Mouse (Mus musculus) lung, postnatal 0 days (tissue): ENCODE results near the gene Abcb9. TPM values are rescaled to one million over a fixed set of nuclear protein-coding genes. Genes with fewer than 3 reads are reported as not detected.
A peak's percentile ranks its signal among the peaks of the same experiment; 100 is the strongest.

Experiments
- ATAC-seq: fragments of 200-750 bp; cut with Nextera tagmentation; 2 replicates; pipeline ENCODE4 v1.8.0; 2017; ENCODE audit warnings: moderate library complexity
- DNase-seq: peaks from one replicate; pipeline ENCODE4 v3.0.0-alpha.2; 2016; ENCODE audit warnings: low spot score
- H3K27ac ChIP-seq: fragments of 300-500 bp; sonication (generic); 2 replicates; pipeline ENCODE4 v1.5.1; 2014; ENCODE audit warnings: antibody characterized with exemption, mild to moderate bottlenecking, low read length, mixed read lengths
- H3K27me3 ChIP-seq: fragments of 300-500 bp; sonication (generic); replicated peaks from 2 replicates; pipeline ENCODE4 v1.6.1; 2014; ENCODE audit warnings: low read length, mixed read lengths; ENCODE audit not compliant: insufficient read depth
- H3K36me3 ChIP-seq: fragments of 300-500 bp; sonication (generic); 2 replicates; pipeline ENCODE4 v1.6.1; 2014; ENCODE audit warnings: low read length, mixed read lengths; ENCODE audit not compliant: insufficient read depth
- H3K4me1 ChIP-seq: fragments of 300-500 bp; sonication (generic); 2 replicates; pipeline ENCODE4 v1.6.1; 2014; ENCODE audit warnings: antibody characterized with exemption, low read depth, low read length, mixed read lengths; ENCODE audit not compliant: insufficient read depth
- H3K4me2 ChIP-seq: fragments of 300-500 bp; sonication (generic); replicated peaks from 2 replicates; pipeline ENCODE4 v1.6.1; 2014; ENCODE audit warnings: low read depth, mild to moderate bottlenecking, low read length, moderate library complexity, mixed read lengths
- H3K4me3 ChIP-seq: fragments of 300-500 bp; sonication (generic); 2 replicates; pipeline ENCODE4 v1.5.1; 2014; ENCODE audit warnings: low read depth, low read length
- H3K9ac ChIP-seq: fragments of 300-500 bp; sonication (generic); replicated peaks from 2 replicates; pipeline ENCODE4 v1.6.1; 2014; ENCODE audit warnings: low read depth, mild to moderate bottlenecking
- H3K9me3 ChIP-seq: fragments of 300-500 bp; sonication (generic); 2 replicates; pipeline ENCODE4 v1.6.1; 2016; ENCODE audit warnings: low read length, mixed read lengths
- CTCF ChIP-seq: IDR thresholded peaks from 2 replicates; pipeline ENCODE4 v1.5.1; 2016; ENCODE audit warnings: antibody characterized with exemption, mild to moderate bottlenecking
- EP300 ChIP-seq: IDR thresholded peaks from 2 replicates; pipeline ENCODE4 v1.6.1; 2016; ENCODE audit warnings: antibody characterized with exemption, mild to moderate bottlenecking, control low read depth
- WGBS: fragments of 180-500 bp; shearing (Covaris S2); extraction: QIAGEN DNeasy Blood & Tissue Kit; methylation state at CpG from one replicate; pipeline ENCODE4 v1.1.7; 2014; 5-methylcytosine and 5-hydroxymethylcytosine counted together
- polyA plus RNA-seq: library from polyadenylated mRNA; unstranded; fragments of >200 nt; fragmentation: Nextera tagmentation; extraction: Ambion mirVana; gene quantifications from 2 replicates; pipeline ENCODE4 v1.2.1, GENCODE M21; 2015

The Abcb9 gene
- polyA plus RNA-seq, 1 experiment from 2014 or later, result 2.6 TPM

DNA sequence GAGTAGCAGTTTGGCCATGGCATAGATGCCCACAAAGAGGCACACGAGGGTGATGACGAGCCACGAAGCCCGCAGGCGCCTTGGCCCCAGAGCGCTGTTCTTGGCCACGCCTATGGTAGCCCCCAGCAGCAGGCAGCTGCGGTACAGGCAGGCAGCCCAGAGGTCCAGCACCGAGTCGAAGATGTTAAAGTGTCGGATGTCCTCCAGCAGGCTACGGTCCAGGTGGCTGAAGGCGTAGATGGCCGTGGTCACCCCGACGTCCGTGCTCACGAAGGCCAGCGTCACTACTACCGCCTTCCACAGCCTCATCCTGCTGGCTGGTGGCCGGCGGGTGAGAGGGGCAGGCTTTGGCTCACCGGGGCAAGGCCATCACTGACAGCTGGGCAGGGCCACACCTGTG, 5.7 kb downstream of the Abcb9 start:
- H3K9me3 ChIP-seq, result no peaks in the 10 kb centered on the region
- TF ChIP-seq CTCF, result no peak
- no peak for TF ChIP-seq EP300
- no peak overlapping the region for H3K27ac ChIP-seq
- no peak for DNase-seq
- no peaks in the 10 kb centered on the region for H3K36me3 ChIP-seq
- no peak overlapping the region for H3K4me3 ChIP-seq
- no peaks in the 10 kb centered on the region for H3K27me3 ChIP-seq
- no peak overlapping the region for H3K4me2 ChIP-seq
- ATAC-seq, result no peak
- whole genome bisulfite sequencing, result 79% methylated on average over 23 of the region's 23 CpGs
- no peak overlapping the region for H3K9ac ChIP-seq
- 0 out of 2 replicates have a peak, but pooled peaks cover 3% of the 10 kb centered on the region for H3K4me1 ChIP-seq

DNA sequence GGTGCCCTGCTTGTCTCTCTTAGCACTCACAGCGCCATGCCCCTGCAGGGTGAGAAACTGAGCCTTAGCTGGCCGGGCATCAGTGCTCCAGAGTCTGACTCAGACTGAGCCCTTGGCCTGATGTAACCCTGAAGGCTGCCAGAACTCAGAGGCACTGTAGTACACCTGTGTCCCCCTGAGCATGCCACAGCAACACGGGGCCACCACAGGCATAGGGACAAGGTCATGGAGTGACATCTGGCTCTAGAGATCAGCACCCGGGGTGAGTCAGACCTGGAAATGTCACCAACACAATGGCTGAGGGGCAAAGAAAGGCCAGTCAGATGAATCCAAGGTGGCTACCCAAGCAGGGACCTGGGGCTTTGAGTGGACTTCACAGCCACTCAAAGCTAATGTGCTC, 8.7 kb downstream of the Abcb9 start:
- Histone ChIP-seq H3K9me3 (no peaks in the 10 kb centered on the region), H3K4me2 (no peak overlapping the region), H3K27me3 (no peaks in the 10 kb centered on the region), H3K27ac (no peak overlapping the region), H3K4me3 (no peak overlapping the region), H3K36me3 (no peaks in the 10 kb centered on the region), H3K9ac (no peak overlapping the region), H3K4me1 (no peaks in the 10 kb centered on the region)
- TF ChIP-seq EP300, result no peak
- TF ChIP-seq CTCF, result no peak
- DNase-seq, result no peak
- ATAC-seq, result no peak
- WGBS, result 75% methylated on average over 4 of the region's 4 CpGs

DNA sequence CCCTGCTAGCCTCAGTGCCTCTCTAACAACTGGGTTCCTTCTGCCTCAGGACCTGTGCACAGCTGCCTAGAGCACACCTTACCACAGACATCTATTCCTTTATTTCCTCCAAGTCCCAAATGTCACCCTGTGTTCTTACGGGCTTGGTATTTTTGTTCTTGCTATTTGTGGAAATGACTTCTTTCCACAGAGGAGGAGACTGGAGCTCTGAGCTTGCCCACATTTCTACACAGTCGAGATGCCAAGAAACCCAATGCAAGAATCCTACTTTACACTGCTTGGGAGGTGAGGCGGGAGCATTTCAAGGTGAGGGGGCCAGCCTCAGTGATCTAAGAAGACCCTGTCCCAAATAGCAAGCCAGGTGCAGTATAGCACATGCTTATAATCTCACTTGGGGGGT, 10.1 kb downstream of the Abcb9 start:
- no peak for DNase-seq
- Histone ChIP-seq H3K4me3 (no peak overlapping the region), H3K27ac (no peak overlapping the region), H3K4me1 (no peaks in the 10 kb centered on the region), H3K4me2 (no peak overlapping the region), H3K9me3 (no peaks in the 10 kb centered on the region), H3K36me3 (no peaks in the 10 kb centered on the region), H3K27me3 (no peaks in the 10 kb centered on the region), H3K9ac (no peak overlapping the region)
- no peak for ATAC-seq
- TF ChIP-seq EP300, result no peak
- TF ChIP-seq CTCF, result no peak
- WGBS, result 69% methylated on average over 3 of the region's 3 CpGs

DNA sequence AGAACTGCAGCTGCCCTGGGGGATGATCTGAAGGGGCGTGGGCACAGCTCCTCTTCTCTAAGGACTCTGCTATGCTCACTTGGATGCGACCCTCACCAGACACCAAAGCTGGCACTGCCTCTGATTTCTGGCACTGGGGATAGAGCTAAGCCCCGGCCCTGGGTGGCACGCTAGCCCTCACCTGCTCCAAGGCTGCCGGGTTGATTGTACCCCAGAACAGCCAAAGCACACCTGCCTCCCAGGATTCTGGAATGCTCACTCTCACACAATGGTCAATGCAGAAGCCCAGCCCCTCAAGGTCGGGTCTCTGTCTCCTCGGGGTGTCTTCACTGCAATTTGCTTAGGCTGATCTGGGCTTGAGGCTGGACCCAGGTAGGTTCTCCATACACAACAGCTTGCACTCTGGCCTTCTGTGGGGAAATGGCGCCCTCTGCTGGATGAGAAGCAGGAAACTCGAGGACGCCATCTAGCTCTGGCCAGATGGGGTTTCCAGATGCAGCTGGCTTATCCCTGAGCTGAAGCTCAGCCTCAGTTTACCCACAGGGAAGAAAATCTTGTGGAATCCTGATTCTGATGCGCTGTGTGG, 10.9 kb downstream of the Abcb9 start:
- Histone ChIP-seq H3K4me2 (no peak overlapping the region), H3K27me3 (no peaks in the 10 kb centered on the region), H3K36me3 (no peaks in the 10 kb centered on the region), H3K27ac (no peak overlapping the region), H3K9me3 (no peaks in the 10 kb centered on the region), H3K4me3 (no peak overlapping the region), H3K9ac (no peak overlapping the region), H3K4me1 (no peaks in the 10 kb centered on the region)
- DNase-seq, result peak; percentile 84
- peak; percentile 68 for ATAC-seq
- 40% methylated on average over 11 of the region's 11 CpGs for WGBS
- TF ChIP-seq CTCF, result peak; percentile 100
- no peak for TF ChIP-seq EP300

DNA sequence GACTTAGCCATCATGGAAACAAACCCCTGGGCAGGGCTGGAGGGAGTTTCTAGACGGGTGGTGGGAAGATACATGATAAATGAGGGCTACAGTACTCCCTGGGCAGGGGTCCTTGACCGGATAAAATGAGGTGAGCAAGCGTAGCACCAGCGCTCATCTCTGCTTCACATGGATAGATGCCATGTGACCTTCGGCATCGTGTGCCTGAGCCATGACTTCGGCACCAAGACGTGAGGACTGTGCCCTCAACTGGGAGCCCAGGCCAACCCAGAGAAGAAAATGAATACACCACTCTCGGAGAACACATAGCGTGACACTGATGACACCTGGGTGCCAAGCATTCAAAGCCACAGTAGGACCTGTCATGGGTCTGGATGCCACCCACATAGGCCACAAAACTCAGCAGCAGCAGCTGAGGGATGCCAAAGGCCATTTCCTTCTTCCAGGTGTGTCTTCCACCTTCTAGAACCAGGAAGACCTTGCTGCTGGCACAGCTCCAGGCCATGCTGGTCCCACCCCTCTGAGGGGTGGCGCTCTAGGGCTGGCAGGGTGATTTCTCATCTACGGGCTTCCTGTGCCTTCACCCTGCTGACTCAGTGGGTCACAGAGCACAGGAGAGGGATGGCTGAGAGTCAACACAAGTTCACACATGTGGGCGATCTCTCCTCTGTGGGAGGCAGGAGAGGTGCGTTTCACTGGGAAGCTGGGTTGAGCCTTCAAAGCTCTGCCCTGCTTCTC, 11.6 kb downstream of the Abcb9 start:
- no peak for TF ChIP-seq CTCF
- TF ChIP-seq EP300, result no peak
- Histone ChIP-seq H3K9ac (no peak overlapping the region), H3K36me3 (no peaks in the 10 kb centered on the region), H3K27ac (no peak overlapping the region), H3K9me3 (no peaks in the 10 kb centered on the region), H3K4me1 (no peaks in the 10 kb centered on the region), H3K4me3 (no peak overlapping the region), H3K27me3 (no peaks in the 10 kb centered on the region), H3K4me2 (no peak overlapping the region)
- WGBS, result 81% methylated on average over 14 of the region's 14 CpGs
- no peak for DNase-seq
- ATAC-seq, result no peak

DNA sequence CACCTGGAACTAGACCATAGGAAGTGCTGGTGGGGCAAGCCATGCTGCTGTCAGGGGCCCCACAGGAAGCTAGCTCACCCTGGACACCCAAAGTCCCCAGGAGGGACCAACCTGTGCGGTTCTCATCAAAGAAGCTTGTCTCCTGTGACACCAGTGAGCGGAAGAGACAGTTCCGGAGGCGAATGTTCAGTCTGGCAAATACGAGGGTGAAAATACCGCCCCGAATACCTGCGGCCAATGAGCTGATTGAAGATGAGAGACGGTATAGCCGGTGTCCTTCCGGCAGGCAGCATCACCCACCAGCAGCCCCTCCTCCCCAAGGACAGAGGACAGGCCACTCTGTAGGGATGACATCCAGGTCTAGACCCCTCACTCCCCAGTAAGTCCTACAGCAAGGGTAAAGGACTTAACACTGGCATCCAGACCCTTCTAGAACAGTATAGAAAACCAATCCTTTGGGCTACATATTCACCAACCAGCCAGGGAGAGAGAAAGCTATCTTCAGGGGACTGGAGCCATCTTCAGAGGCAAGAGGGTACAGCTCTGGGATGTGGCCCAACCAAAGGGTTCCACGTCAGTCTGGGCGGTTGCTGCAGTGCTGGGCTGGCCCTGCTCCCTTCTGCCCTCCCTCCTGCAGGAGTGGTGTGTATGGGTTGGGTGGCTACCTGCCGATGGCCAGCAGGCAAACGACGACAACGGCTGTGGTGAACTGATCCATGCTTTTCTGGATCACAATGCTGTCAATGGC, 12.5 kb downstream of the Abcb9 start:
- no peak overlapping the region for H3K9ac ChIP-seq
- no peak overlapping the region for H3K27ac ChIP-seq

More for the DNA sequence above, 12.5 kb downstream of the Abcb9 start:
- Histone ChIP-seq H3K27me3 (no peaks in the 10 kb centered on the region), H3K4me3 (no peak overlapping the region), H3K9me3 (no peaks in the 10 kb centered on the region), H3K36me3 (no peaks in the 10 kb centered on the region), H3K4me1 (no peaks in the 10 kb centered on the region), H3K4me2 (no peak overlapping the region)
- 90% methylated on average over 17 of the region's 17 CpGs for WGBS
- ATAC-seq (no peak), DNase-seq (no peak)
- TF ChIP-seq CTCF (no peak), EP300 (no peak)
